Mouse (Mus musculus): Measurements from ENCODE around the gene 9130019O22Rik. TPM values are rescaled to one million over a fixed set of nuclear protein-coding genes. Genes with fewer than 3 reads are reported as not detected.
"Not testable (repeated sequence)": the region's sequence is repeated elsewhere in the genome, so short reads cannot be mapped to it uniquely, and the experiment has no call there.

9130019O22Rik gene
- polyA plus RNA-seq, 1 experiment from 2014 or later, result 3.1 TPM

DNA sequence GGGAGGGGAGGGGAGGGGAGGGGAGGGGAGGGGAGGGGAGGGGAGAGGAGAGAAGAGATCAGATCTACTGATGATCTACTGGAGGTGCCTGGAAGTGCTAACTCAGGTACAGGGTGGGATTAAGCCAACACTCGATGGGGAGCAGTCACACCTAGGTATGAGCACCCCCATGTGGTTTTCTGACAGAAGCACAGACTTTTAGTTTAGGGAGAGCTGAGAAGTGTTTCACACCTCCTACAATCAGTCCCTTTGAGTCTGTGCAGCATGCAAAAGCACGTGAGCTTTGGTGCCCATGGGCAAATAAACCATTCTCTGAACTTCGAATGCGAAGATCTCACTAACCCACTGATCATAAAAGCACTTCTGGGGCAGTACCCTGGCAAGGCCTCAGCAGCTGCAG, 44.6 kb downstream of the 9130019O22Rik start:
- Histone ChIP-seq H3K36me3 (ENCODE audit: control insufficient read depth, insufficient read depth, low read length) (peaks cover 3% of the 10 kb centered on the region; the same call in 1 of the 2 replicates), H3K27me3 (ENCODE audit: control insufficient read depth, insufficient read depth, low read length) (no peaks in the 10 kb centered on the region), H3K9ac (ENCODE audit: low read length) (no peak overlapping the region), H3K4me1 (replicated peaks; ENCODE audit: control insufficient read depth, insufficient read depth) (peaks cover 3% of the 10 kb centered on the region; the same call in 1 of the 2 replicates), H3K9me3 (ENCODE audit: control insufficient read depth, low read length) (no peaks in the 10 kb centered on the region), H3K27ac (replicated peaks) (no peak overlapping the region), H3K4me3 (ENCODE audit: low read depth, low read length) (no peak overlapping the region), H3K4me2 (replicated peaks; ENCODE audit: low read depth) (no peak overlapping the region)
- ATAC-seq (ENCODE audit: low FRiP score, low TSS enrichment) (no peak), DNase-seq (ENCODE audit: low spot score) (no peak)
- peak; percentile 63 for TF ChIP-seq CTCF (IDR thresholded peaks at IDR 0.05; ENCODE audit: low read depth)
- TF ChIP-seq EP300 (optimal IDR thresholded peaks at IDR 0.05), result no peak
- 49% methylated on average over 4 of the region's 4 CpGs for WGBS

DNA sequence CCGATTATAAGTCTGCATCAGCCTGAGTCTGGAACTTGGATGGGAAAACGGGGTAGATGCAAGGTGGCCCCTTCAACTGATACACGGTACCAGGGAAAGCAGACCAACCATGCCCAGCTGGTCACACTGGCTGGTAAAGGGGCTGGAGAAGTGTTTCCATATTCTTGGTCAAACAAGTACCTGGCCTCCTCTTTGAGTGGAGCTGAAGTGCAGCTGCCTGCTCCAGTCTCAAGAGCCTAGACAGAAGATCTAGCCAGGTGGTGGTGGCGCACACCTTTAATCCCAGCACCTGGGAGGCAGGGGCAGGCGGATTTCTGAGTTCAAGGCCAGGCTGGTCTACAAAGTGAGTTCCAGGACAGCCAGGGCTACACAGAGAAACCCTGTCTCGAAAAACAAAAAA, 45.1 kb downstream of the 9130019O22Rik start:
- not testable (repeated sequence) for ATAC-seq (ENCODE audit: low FRiP score, low TSS enrichment); H3K9ac ChIP-seq (ENCODE audit: low read length); H3K27me3 ChIP-seq (ENCODE audit: control insufficient read depth, insufficient read depth, low read length); H3K27ac ChIP-seq (replicated peaks); H3K4me2 ChIP-seq (replicated peaks; ENCODE audit: low read depth); H3K9me3 ChIP-seq (ENCODE audit: control insufficient read depth, low read length); DNase-seq (ENCODE audit: low spot score); H3K4me3 ChIP-seq (ENCODE audit: low read depth, low read length); H3K4me1 ChIP-seq (replicated peaks; ENCODE audit: control insufficient read depth, insufficient read depth); H3K36me3 ChIP-seq (ENCODE audit: control insufficient read depth, insufficient read depth, low read length)
- WGBS, result 93% methylated on average over 5 of the region's 6 CpGs

DNA sequence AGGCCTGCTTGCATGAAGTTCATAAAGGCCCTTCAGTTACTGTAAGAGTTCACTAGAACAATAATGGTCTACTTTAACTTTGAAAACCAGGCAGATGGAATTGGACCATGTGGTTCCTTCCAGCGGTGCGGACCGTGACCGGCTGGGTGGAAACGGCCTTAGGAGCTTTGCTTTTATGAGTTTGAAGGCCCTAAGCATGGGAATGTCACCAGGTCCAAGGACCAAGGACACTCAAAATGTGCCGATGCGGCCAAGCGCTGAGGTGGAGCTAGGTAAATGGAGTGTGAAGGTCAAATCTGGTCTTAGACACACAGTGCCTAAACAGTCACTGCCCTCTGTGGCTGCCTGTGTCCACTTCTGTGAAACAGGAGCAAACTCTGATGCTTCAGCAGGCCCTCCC, 45.6 kb downstream of the 9130019O22Rik start:
- no peak for TF ChIP-seq EP300 (optimal IDR thresholded peaks at IDR 0.05)
- TF ChIP-seq CTCF (IDR thresholded peaks at IDR 0.05; ENCODE audit: low read depth), result no peak
- Histone ChIP-seq H3K4me1 (replicated peaks; ENCODE audit: control insufficient read depth, insufficient read depth) (no peaks in the 10 kb centered on the region; the same call in 1 of the 2 replicates), H3K36me3 (ENCODE audit: control insufficient read depth, insufficient read depth, low read length) (peaks cover 3% of the 10 kb centered on the region; the same call in 1 of the 2 replicates), H3K9me3 (ENCODE audit: control insufficient read depth, low read length) (no peaks in the 10 kb centered on the region), H3K4me3 (ENCODE audit: low read depth, low read length) (no peak overlapping the region), H3K27me3 (ENCODE audit: control insufficient read depth, insufficient read depth, low read length) (no peaks in the 10 kb centered on the region), H3K9ac (ENCODE audit: low read length) (no peak overlapping the region), H3K4me2 (replicated peaks; ENCODE audit: low read depth) (no peak overlapping the region), H3K27ac (replicated peaks) (no peak overlapping the region)
- ATAC-seq (ENCODE audit: low FRiP score, low TSS enrichment), result no peak
- WGBS, result 94% methylated on average over 8 of the region's 8 CpGs
- DNase-seq (ENCODE audit: low spot score), result no peak

DNA sequence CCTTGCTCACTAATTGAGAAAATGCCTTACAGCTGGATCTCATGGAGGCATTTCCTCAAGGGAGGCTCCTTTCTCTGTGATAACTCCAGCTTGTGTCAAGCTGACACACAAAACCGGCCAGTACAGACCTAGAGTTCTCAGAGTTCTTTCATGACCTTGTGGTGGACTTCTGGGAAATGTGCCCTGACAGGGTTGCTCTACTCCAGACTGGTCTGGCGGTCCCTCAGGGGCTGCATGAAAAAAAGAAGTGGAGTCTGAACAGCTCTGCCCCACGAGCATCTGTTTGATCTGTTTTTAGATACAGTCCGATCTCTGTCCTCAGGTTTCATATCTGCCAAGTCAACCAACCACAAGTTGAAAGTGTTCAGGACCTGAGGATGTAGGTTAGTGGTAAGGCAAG, 49.3 kb downstream of the 9130019O22Rik start:
- H3K4me3 ChIP-seq (ENCODE audit: low read depth, low read length), result no peak overlapping the region
- H3K9ac ChIP-seq (ENCODE audit: low read length), result no peak overlapping the region
- 62% methylated on average over 4 of the region's 4 CpGs for WGBS
- H3K27ac ChIP-seq (replicated peaks), result no peak overlapping the region
- no peaks in the 10 kb centered on the region for H3K36me3 ChIP-seq (ENCODE audit: control insufficient read depth, insufficient read depth, low read length)
- TF ChIP-seq CTCF (IDR thresholded peaks at IDR 0.05; ENCODE audit: low read depth) (no peak), EP300 (optimal IDR thresholded peaks at IDR 0.05) (no peak)
- no peak for ATAC-seq (ENCODE audit: low FRiP score, low TSS enrichment)
- no peak overlapping the region for H3K4me2 ChIP-seq (replicated peaks; ENCODE audit: low read depth)
- no peaks in the 10 kb centered on the region for H3K27me3 ChIP-seq (ENCODE audit: control insufficient read depth, insufficient read depth, low read length)
- no peaks in the 10 kb centered on the region for H3K4me1 ChIP-seq (replicated peaks; ENCODE audit: control insufficient read depth, insufficient read depth)
- DNase-seq (ENCODE audit: low spot score), result no peak
- H3K9me3 ChIP-seq (ENCODE audit: control insufficient read depth, low read length), result no peaks in the 10 kb centered on the region

DNA sequence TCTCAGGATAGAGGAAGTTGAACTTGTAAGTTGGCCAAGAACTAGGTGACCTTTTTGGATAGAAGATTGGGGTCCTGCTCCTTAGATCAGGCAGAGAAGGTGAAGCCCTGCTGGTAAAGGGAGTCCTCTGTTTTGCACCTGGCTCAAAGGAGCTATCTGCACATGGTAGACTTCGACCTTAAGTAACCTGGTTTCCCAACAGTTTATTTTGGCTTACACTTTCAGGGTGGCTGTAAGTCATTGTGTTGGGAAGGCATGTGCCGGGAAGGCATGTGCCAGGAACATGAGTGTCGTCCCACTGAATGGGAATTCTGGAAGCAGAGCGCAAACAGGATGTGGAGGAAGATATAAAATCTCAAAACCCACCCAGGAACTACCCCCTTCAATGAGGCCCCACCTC, 51.4 kb downstream of the 9130019O22Rik start:
- WGBS, result 82% methylated on average over 4 of the region's 4 CpGs

DNA sequence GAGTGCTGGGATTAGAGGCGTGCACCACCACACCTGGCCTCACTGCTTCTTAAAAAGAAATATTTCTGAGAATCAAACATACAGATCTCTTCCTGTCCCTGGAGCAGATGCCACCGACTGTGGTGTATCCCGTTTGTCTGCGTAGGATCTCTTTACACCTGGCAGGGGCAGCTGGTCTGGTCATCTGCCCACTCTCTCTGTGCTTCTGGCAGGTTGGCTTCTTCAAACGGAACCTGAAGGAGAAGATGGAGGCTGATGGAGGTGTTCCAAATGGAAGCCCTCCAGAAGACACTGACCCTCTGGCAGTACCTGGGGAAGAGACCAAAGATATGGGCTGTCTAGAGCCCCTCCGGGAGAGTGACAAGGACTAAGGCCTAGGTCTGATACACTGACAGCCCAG, 53.7 kb downstream of the 9130019O22Rik start:
- no peaks in the 10 kb centered on the region for H3K27me3 ChIP-seq (ENCODE audit: control insufficient read depth, insufficient read depth, low read length)
- no peaks in the 10 kb centered on the region for H3K36me3 ChIP-seq (ENCODE audit: control insufficient read depth, insufficient read depth, low read length)
- no peak overlapping the region for H3K4me3 ChIP-seq (ENCODE audit: low read depth, low read length)
- H3K27ac ChIP-seq (replicated peaks), result no peak overlapping the region
- no peak overlapping the region for H3K9ac ChIP-seq (ENCODE audit: low read length)
- H3K9me3 ChIP-seq (ENCODE audit: control insufficient read depth, low read length), result no peaks in the 10 kb centered on the region
- H3K4me2 ChIP-seq (replicated peaks; ENCODE audit: low read depth), result no peak overlapping the region
- TF ChIP-seq CTCF (IDR thresholded peaks at IDR 0.05; ENCODE audit: low read depth), result no peak
- ATAC-seq (ENCODE audit: low FRiP score, low TSS enrichment) (no peak), DNase-seq (ENCODE audit: low spot score) (no peak)
- H3K4me1 ChIP-seq (replicated peaks; ENCODE audit: control insufficient read depth, insufficient read depth), result no peaks in the 10 kb centered on the region
- 84% methylated on average over 6 of the region's 6 CpGs for WGBS

More for the DNA sequence above, 51.4 kb downstream of the 9130019O22Rik start:
- Histone ChIP-seq H3K4me1 (replicated peaks; ENCODE audit: control insufficient read depth, insufficient read depth) (no peaks in the 10 kb centered on the region), H3K4me3 (ENCODE audit: low read depth, low read length) (no peak overlapping the region), H3K9ac (ENCODE audit: low read length) (no peak overlapping the region), H3K36me3 (ENCODE audit: control insufficient read depth, insufficient read depth, low read length) (no peaks in the 10 kb centered on the region), H3K4me2 (replicated peaks; ENCODE audit: low read depth) (no peak overlapping the region), H3K27me3 (ENCODE audit: control insufficient read depth, insufficient read depth, low read length) (no peaks in the 10 kb centered on the region), H3K9me3 (ENCODE audit: control insufficient read depth, low read length) (no peaks in the 10 kb centered on the region), H3K27ac (replicated peaks) (no peak overlapping the region)
- DNase-seq (ENCODE audit: low spot score) (no peak), ATAC-seq (ENCODE audit: low FRiP score, low TSS enrichment) (no peak)
- no peak for TF ChIP-seq EP300 (optimal IDR thresholded peaks at IDR 0.05)
- no peak for TF ChIP-seq CTCF (IDR thresholded peaks at IDR 0.05; ENCODE audit: low read depth)

Other genes with a start within 250 kb of the 9130019O22Rik start
- 0.21 and 0.22 TPM in 2 replicates for gene Spn, start 249.3 kb downstream of the 9130019O22Rik start, polyA plus RNA-seq (2015; fragmentation: Nextera tagmentation; extraction: Ambion mirVana)
- 22.8 and 25.2 TPM in 2 replicates for gene Cd2bp2, start 191.1 kb downstream of the 9130019O22Rik start, polyA plus RNA-seq (2015; fragmentation: Nextera tagmentation; extraction: Ambion mirVana)
- 11.7 and 12.1 TPM in 2 replicates for gene Tbc1d10b, start 178.7 kb downstream of the 9130019O22Rik start, polyA plus RNA-seq (2015; fragmentation: Nextera tagmentation; extraction: Ambion mirVana)
- 11.7 and 15.9 TPM in 2 replicates for gene Mylpf, start 178.3 kb downstream of the 9130019O22Rik start, polyA plus RNA-seq (2015; fragmentation: Nextera tagmentation; extraction: Ambion mirVana)
- 11.4 and 12.2 TPM in 2 replicates for gene Zfp553, start 154.1 kb downstream of the 9130019O22Rik start, polyA plus RNA-seq (2015; fragmentation: Nextera tagmentation; extraction: Ambion mirVana)
- 7.0 and 7.9 TPM in 2 replicates for gene Sept1, start 154.0 kb downstream of the 9130019O22Rik start, polyA plus RNA-seq (2015; fragmentation: Nextera tagmentation; extraction: Ambion mirVana)
- gene Zfp771, start 142.9 kb downstream of the 9130019O22Rik start, polyA plus RNA-seq (2015; fragmentation: Nextera tagmentation; extraction: Ambion mirVana), result 27.3 and 29.6 TPM in 2 replicates
- 79.8 and 84.5 TPM in 2 replicates for gene Dctpp1, start 126.5 kb downstream of the 9130019O22Rik start, polyA plus RNA-seq (2015; fragmentation: Nextera tagmentation; extraction: Ambion mirVana)
- 113 and 115 TPM in 2 replicates for gene Sephs2, start 113.1 kb downstream of the 9130019O22Rik start, polyA plus RNA-seq (2015; fragmentation: Nextera tagmentation; extraction: Ambion mirVana)
- 0.80 and 1.1 TPM in 2 replicates for gene Itgal, start 90.9 kb downstream of the 9130019O22Rik start, polyA plus RNA-seq (2015; fragmentation: Nextera tagmentation; extraction: Ambion mirVana)
- 9.0 and 11.0 TPM in 2 replicates for gene Zfp768, start 41.6 kb downstream of the 9130019O22Rik start, polyA plus RNA-seq (2015; fragmentation: Nextera tagmentation; extraction: Ambion mirVana)
- 4.9 and 5.4 TPM in 2 replicates for gene Zfp747, start 11.1 kb downstream of the 9130019O22Rik start, polyA plus RNA-seq (2015; fragmentation: Nextera tagmentation; extraction: Ambion mirVana)
- 3.3 and 3.9 TPM in 2 replicates for gene E430018J23Rik, start 6.5 kb upstream of the 9130019O22Rik start, polyA plus RNA-seq (2015; fragmentation: Nextera tagmentation; extraction: Ambion mirVana)
- gene Zfp764, start 19.7 kb upstream of the 9130019O22Rik start, polyA plus RNA-seq (2015; fragmentation: Nextera tagmentation; extraction: Ambion mirVana), result 4.0 and 4.3 TPM in 2 replicates
- 15.6 and 17.8 TPM in 2 replicates for gene Zfp688, start 34.9 kb upstream of the 9130019O22Rik start, polyA plus RNA-seq (2015; fragmentation: Nextera tagmentation; extraction: Ambion mirVana)
- 2.1 and 2.9 TPM in 2 replicates for gene Zfp689, start 62.0 kb upstream of the 9130019O22Rik start, polyA plus RNA-seq (2015; fragmentation: Nextera tagmentation; extraction: Ambion mirVana)
- 30.4 and 36.5 TPM in 2 replicates for gene Prr14, start 72.4 kb upstream of the 9130019O22Rik start, polyA plus RNA-seq (2015; fragmentation: Nextera tagmentation; extraction: Ambion mirVana)
- 8.7 and 9.3 TPM in 2 replicates for gene Fbrs, start 92.0 kb upstream of the 9130019O22Rik start, polyA plus RNA-seq (2015; fragmentation: Nextera tagmentation; extraction: Ambion mirVana)
- 13.0 TPM in 2 replicates for gene Srcap, start 124.8 kb upstream of the 9130019O22Rik start, polyA plus RNA-seq (2015; fragmentation: Nextera tagmentation; extraction: Ambion mirVana)
- gene Gm42715, start 132.4 kb upstream of the 9130019O22Rik start, polyA plus RNA-seq (2015; fragmentation: Nextera tagmentation; extraction: Ambion mirVana), result 6.1 and 6.4 TPM in 2 replicates
- 22.7 and 24.3 TPM in 2 replicates for gene Tmem265, start 174.2 kb upstream of the 9130019O22Rik start, polyA plus RNA-seq (2015; fragmentation: Nextera tagmentation; extraction: Ambion mirVana)
- gene Phkg2, start 186.2 kb upstream of the 9130019O22Rik start, polyA plus RNA-seq (2015; fragmentation: Nextera tagmentation; extraction: Ambion mirVana), result 22.6 and 24.3 TPM in 2 replicates
- gene Ccdc189, start 201.4 kb upstream of the 9130019O22Rik start, polyA plus RNA-seq (2015; fragmentation: Nextera tagmentation; extraction: Ambion mirVana), result 3.5 and 3.6 TPM in 2 replicates
- gene Rnf40, start 201.6 kb upstream of the 9130019O22Rik start, polyA plus RNA-seq (2015; fragmentation: Nextera tagmentation; extraction: Ambion mirVana), result 17.1 and 18.7 TPM in 2 replicates
- gene Zfp629, start 228.6 kb upstream of the 9130019O22Rik start, polyA plus RNA-seq (2015; fragmentation: Nextera tagmentation; extraction: Ambion mirVana), result 3.6 and 3.7 TPM in 2 replicates